Mouse (Mus musculus) C2C12 (cell line): ENCODE measurements around the gene Odc1. TPM values are rescaled to one million over a fixed set of nuclear protein-coding genes. Genes with fewer than 3 reads are reported as not detected.

Experiments used
- H3K27me3 ChIP-seq: one replicate; pipeline ENCODE4 v1.6.1; 2011; ENCODE audit not compliant: control insufficient read depth, insufficient read depth, insufficient read length
- H3K36me3 ChIP-seq: one replicate; pipeline ENCODE4 v1.6.1; 2011; ENCODE audit not compliant: control insufficient read depth, insufficient read depth
- H3K4me3 ChIP-seq: one replicate; pipeline ENCODE4 v1.5.1; 2011; ENCODE audit warnings: mild to moderate bottlenecking, control low read depth; ENCODE audit not compliant: poor library complexity, insufficient read depth, severe bottlenecking
- H3K79me2 ChIP-seq: one replicate; pipeline ENCODE4 v1.6.1; 2011; ENCODE audit not compliant: control insufficient read depth, insufficient read depth
- H3K79me3 ChIP-seq: one replicate; pipeline ENCODE4 v1.6.1; 2011; ENCODE audit warnings: low read depth, control low read depth
- H3ac ChIP-seq: one replicate; pipeline ENCODE3; 2011; ENCODE audit warnings: low read depth; ENCODE audit not compliant: control insufficient read depth, insufficient read length
- CEBPB ChIP-seq: IDR thresholded peaks from one replicate; pipeline ENCODE4 v1.6.1; 2011; ENCODE audit warnings: low read depth, mild to moderate bottlenecking, control low read depth, moderate library complexity
- CTCF ChIP-seq: IDR thresholded peaks from one replicate; pipeline ENCODE4 v1.5.1; 2011; ENCODE audit not compliant: control insufficient read depth, insufficient read depth, insufficient read length
- FOSL1 ChIP-seq: IDR thresholded peaks from one replicate; pipeline ENCODE4 v1.8.0; 2011; ENCODE audit warnings: mild to moderate bottlenecking, low read length; ENCODE audit not compliant: poor library complexity, insufficient read depth, severe bottlenecking
- MAX ChIP-seq: IDR thresholded peaks from one replicate; pipeline ENCODE4 v1.6.1; 2011; ENCODE audit warnings: mild to moderate bottlenecking, control low read depth
- MYOD1 ChIP-seq: IDR thresholded peaks from one replicate; pipeline ENCODE4 v1.6.1; 2011; ENCODE audit warnings: low read depth; ENCODE audit not compliant: control insufficient read depth, insufficient read length
- MYOG ChIP-seq: IDR thresholded peaks from one replicate; pipeline ENCODE4 v1.6.1; 2011; ENCODE audit not compliant: control insufficient read depth, insufficient read length; ENCODE audit errors: extremely low read depth
- USF1 ChIP-seq: IDR thresholded peaks from one replicate; pipeline ENCODE4 v1.6.1; 2011; ENCODE audit warnings: low read depth, mild to moderate bottlenecking, control low read depth, moderate library complexity
- polyA plus RNA-seq: library from polyadenylated mRNA; unstranded; fragments of >200 nt; fragmentation: generic; extraction: Trizol; gene quantifications from one replicate; pipeline ENCODE4 v1.2.1, GENCODE M21; 2012; ENCODE audit warnings: missing spikeins

Gene Odc1
- polyA plus RNA-seq, 1 experiment = 256 TPM

DNA sequence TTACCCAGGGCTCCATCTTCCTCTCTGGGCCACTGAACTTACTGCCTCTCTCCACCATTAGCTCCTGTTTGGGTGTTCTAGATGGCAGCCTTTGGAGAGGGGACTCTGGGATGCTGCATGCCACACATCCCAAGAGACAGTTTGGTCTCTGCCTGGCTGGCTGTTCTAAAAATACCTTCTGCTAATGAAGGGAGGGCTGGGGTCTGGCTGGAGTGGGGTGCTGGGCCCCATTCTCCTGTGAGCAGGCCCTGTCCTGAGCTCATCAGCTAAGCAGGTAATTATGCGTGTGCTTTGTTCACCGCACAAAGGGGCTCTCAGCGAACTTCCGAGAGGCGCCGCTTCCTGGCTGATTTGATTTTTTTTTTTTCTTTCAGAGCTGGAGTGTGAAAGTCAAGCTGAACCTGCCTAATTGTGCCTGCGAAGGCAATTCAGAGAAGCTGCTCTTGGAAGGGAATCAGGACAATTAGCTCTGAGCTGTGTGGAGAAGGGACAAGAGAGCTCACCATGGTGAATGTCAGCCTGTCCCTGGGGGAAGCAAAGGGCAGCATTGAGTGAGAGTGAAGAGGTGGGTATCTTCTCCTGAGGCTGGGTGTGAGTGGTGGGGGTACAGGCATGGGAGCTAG, 12.9 kb downstream of the Odc1 start:
- H3ac ChIP-seq = no peak overlapping the region
- H3K27me3 ChIP-seq = no peaks in the 10 kb centered on the region
- TF ChIP-seq USF1 = no peak
- no peak for TF ChIP-seq FOSL1
- TF ChIP-seq CEBPB = no peak
- TF ChIP-seq MYOD1 = no peak
- TF ChIP-seq MYOG = no peak
- no peak for TF ChIP-seq MAX
- TF ChIP-seq CTCF = no peak
- no peak overlapping the region for H3K4me3 ChIP-seq
- H3K36me3 ChIP-seq = no peaks in the 10 kb centered on the region
- no peaks in the 10 kb centered on the region for H3K79me3 ChIP-seq
- no peaks in the 10 kb centered on the region for H3K79me2 ChIP-seq

DNA sequence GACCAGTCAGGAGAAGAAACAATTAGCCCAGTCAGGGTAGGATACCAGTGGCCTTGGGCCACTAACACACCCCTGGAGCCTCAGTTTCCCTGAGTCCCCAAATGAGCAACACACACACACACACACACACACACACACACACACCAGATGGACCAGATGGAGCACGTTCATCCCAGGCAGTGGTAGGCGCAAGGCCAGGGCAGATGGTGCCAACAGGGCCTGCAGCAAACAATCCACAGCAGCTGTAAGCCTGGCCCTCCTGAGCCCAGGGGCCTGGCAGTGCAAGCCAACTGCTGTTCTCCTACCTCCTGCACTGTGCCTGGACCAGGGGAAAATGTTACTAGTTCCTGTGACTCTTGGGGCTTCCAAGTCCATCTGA, 13.4 kb downstream of the Odc1 start:
- H3K79me3 ChIP-seq = no peaks in the 10 kb centered on the region
- TF ChIP-seq CEBPB (no peak), MYOG (no peak), MYOD1 (no peak), USF1 (no peak), FOSL1 (no peak), CTCF (no peak), MAX (no peak)
- H3K79me2 ChIP-seq = no peaks in the 10 kb centered on the region
- no peak overlapping the region for H3K4me3 ChIP-seq
- H3K36me3 ChIP-seq = no peaks in the 10 kb centered on the region
- H3K27me3 ChIP-seq = no peaks in the 10 kb centered on the region
- H3ac ChIP-seq = no peak overlapping the region

DNA sequence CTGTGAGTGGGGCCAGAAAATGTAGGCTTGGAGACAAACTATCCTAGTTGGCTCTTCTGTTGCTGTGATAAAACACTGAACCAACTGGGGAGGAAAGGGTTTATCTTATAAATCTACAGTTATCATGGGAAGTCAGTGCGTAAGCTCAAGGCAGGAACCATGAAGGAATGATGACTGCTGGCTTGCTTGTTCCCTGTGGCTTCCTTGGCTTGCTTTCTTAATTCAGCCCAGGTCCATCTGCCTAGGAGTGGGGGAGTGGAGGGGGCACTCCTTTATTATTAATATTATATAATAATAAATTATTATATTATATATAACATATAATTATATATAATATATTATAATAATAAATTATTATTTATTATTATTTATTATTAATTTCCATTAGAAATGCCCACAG, 17.8 kb downstream of the Odc1 start:
- Histone ChIP-seq H3K79me2 (no peaks in the 10 kb centered on the region), H3K4me3 (no peak overlapping the region), H3K36me3 (no peaks in the 10 kb centered on the region), H3K27me3 (no peaks in the 10 kb centered on the region), H3ac (no peak overlapping the region), H3K79me3 (no peaks in the 10 kb centered on the region)
- TF ChIP-seq MYOG (no peak), MAX (no peak), FOSL1 (no peak), CTCF (no peak), USF1 (no peak), CEBPB (no peak), MYOD1 (no peak)

DNA sequence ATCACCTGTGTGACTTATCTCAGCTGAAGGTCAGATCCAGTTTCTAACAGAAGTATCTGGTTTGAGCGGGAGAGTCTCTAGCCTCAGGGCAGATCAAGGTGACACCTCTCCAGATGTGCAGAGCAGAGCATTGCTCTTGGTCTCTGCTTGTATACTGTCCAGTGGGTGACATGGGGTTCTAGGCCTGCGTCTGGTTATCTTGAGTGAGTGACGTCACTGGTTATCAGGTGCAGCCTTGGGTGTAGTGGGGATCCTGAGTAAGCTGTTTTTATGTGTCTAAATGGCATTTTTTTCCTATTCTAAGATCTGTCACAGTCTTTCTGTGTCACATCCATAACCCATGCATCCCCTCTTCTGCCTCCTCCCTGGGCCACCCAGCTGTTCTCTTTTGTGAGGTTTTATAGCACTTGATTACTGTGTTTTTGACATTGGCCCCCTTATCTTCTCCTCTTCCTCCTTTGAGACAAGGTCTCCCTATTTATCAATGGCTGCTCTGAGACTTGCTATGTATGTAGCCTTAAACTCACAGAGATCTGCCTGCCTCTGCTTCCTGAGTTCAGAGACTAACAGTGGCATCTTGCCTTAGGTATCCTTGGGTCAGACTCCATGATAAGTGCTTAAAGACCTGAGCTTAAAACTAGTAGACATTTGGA, 20.9 kb downstream of the Odc1 start:
- H3K79me3 ChIP-seq = no peaks in the 10 kb centered on the region
- H3K79me2 ChIP-seq = no peaks in the 10 kb centered on the region
- TF ChIP-seq USF1 = no peak
- TF ChIP-seq MYOG = no peak
- TF ChIP-seq MYOD1 = no peak
- TF ChIP-seq FOSL1 = no peak
- no peak for TF ChIP-seq CEBPB
- no peak for TF ChIP-seq MAX
- TF ChIP-seq CTCF = no peak
- no peak overlapping the region for H3K4me3 ChIP-seq
- H3K27me3 ChIP-seq = no peaks in the 10 kb centered on the region
- H3K36me3 ChIP-seq = no peaks in the 10 kb centered on the region
- no peak overlapping the region for H3ac ChIP-seq

DNA sequence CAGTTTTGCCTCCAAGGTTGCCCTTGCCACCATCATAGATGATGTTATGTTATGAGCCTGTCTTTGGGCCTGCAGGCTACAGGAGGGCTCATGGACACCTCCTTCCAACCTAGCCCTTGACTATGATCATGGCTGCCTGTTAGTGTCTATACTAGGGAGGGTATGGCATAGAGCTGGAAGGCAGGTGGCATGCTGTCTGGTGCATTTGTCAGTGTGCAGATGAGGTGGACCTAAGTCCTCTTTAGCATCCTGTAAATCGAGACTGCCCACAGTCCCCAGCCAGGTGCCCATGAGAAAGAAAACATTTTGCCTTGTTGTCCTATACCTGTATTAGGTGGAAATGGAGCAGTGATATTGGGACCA, 21.4 kb downstream of the Odc1 start:
- Histone ChIP-seq H3K36me3 (no peaks in the 10 kb centered on the region), H3K27me3 (no peaks in the 10 kb centered on the region), H3K4me3 (no peak overlapping the region), H3ac (no peak overlapping the region), H3K79me3 (no peaks in the 10 kb centered on the region), H3K79me2 (no peaks in the 10 kb centered on the region)
- TF ChIP-seq CEBPB = no peak
- TF ChIP-seq MYOG = no peak
- TF ChIP-seq FOSL1 = no peak
- no peak for TF ChIP-seq CTCF
- no peak for TF ChIP-seq USF1
- no peak for TF ChIP-seq MAX
- TF ChIP-seq MYOD1 = no peak

DNA sequence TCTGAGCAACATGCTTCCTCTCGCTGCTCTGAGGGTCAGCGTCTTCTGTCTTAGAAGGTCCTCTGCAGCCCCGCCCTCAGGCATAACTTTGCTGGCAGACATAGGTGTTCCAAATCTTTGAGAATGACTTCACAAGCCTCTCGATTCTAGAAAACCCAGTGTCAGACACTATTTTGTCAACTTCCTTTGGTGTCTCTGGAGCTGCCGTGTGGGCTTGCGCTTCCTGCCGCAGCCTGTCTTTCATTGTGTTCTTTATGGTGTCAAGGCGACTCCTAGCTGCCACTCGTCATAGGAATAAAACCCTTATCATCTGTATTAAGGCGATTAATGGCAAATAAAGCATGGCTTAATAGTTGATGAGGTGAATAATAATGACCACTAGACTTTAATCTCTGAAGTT, 24.0 kb downstream of the Odc1 start:
- Histone ChIP-seq H3K4me3 (no peak overlapping the region), H3K79me3 (no peaks in the 10 kb centered on the region), H3K36me3 (no peaks in the 10 kb centered on the region), H3K79me2 (no peaks in the 10 kb centered on the region), H3ac (no peak overlapping the region), H3K27me3 (no peaks in the 10 kb centered on the region)
- TF ChIP-seq MYOG (no peak), CEBPB (no peak), USF1 (no peak), FOSL1 (no peak), CTCF (no peak), MYOD1 (no peak), MAX (no peak)
